Comparison of ENCODE assay signal across 7 mouse cellular contexts in the genomic region with DNA sequence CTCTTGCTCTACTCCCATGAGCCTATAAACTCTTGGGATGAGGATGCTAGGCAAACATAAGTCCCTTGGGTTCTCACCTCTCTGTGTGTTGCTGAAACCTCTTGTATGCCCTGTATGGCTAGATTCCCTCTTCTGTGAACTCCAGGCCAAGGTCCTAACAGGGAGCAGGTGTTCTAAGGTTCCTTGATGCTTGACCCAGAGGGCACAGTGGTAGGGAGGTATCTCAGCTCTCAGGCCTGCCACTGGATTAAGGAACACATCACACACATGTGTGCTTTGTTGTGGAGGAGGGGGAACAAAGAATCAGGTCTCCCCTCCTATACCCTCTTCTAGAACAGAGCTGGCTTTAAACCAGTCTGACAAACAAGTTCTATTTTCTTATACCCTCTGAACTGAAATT. TPM values are rescaled to one million over a fixed set of nuclear protein-coding genes. Genes with fewer than 3 reads are reported as not detected.
DNase-seq lines count a peak whose midpoint lies in the region; ATAC-seq lines count a peak whose summit lies in the region.

A gene (minus strand): TSS at position 101 of the 400 bp plus-strand sequence.

- no peak within 1 kb of the TSS for H3K4me2 ChIP-seq in neural tube, embryonic 11.5 days (ENCODE audit: low read depth)
- no peak within 1 kb of the TSS for H3K4me2 ChIP-seq in embryonic facial prominence, embryonic 15.5 days (replicated peaks)
- no peak within 1 kb of the TSS for H3K4me2 ChIP-seq in hindbrain, embryonic 14.5 days (replicated peaks)
- H3K4me2 ChIP-seq in midbrain, embryonic 13.5 days (replicated peaks), result no peak within 1 kb of the TSS

- H3K36me3 ChIP-seq in neural tube, embryonic 11.5 days (ENCODE audit: control insufficient read depth, insufficient read depth, low read length), result no peaks in the 10 kb centered on the region
- H3K36me3 ChIP-seq in embryonic facial prominence, embryonic 15.5 days, result no peaks in the 10 kb centered on the region
- no peaks in the 10 kb centered on the region for H3K36me3 ChIP-seq in hindbrain, embryonic 14.5 days (replicated peaks; ENCODE audit: control insufficient read depth, insufficient read depth)
- H3K36me3 ChIP-seq in midbrain, embryonic 13.5 days, result no peaks in the 10 kb centered on the region

- ATAC-seq in neural tube, embryonic 11.5 days (ENCODE audit: insufficient read depth, low FRiP score, low TSS enrichment), result no peak
- ATAC-seq in embryonic facial prominence, embryonic 15.5 days (ENCODE audit: insufficient number of reproducible peaks, low FRiP score, low TSS enrichment, low read depth), result no peak
- no peak for ATAC-seq in hindbrain, embryonic 14.5 days (ENCODE audit: low FRiP score)
- no peak for ATAC-seq in midbrain, embryonic 13.5 days
- no peak for ATAC-seq in erythroblast, adult 5-6 weeks (replicated peaks; ENCODE audit: low FRiP score, poor library complexity, severe bottlenecking)

- peaks cover 12% of the 10 kb centered on the region for H3K4me1 ChIP-seq in neural tube, embryonic 11.5 days (ENCODE audit: control insufficient read depth, insufficient read depth, low read length)
- H3K4me1 ChIP-seq in embryonic facial prominence, embryonic 15.5 days, result peaks cover 15% of the 10 kb centered on the region
- H3K4me1 ChIP-seq in hindbrain, embryonic 14.5 days (replicated peaks; ENCODE audit: control insufficient read depth, insufficient read depth, low read length), result peaks cover 16% of the 10 kb centered on the region
- peaks cover 22% of the 10 kb centered on the region for H3K4me1 ChIP-seq in midbrain, embryonic 13.5 days (replicated peaks)

- H3K27me3 ChIP-seq in neural tube, embryonic 11.5 days (ENCODE audit: control insufficient read depth, insufficient read depth, low read length), result no peaks in the 10 kb centered on the region
- 0 out of 2 replicates have a peak, but pooled peaks cover 3% of the 10 kb centered on the region for H3K27me3 ChIP-seq in embryonic facial prominence, embryonic 15.5 days
- H3K27me3 ChIP-seq in hindbrain, embryonic 14.5 days (ENCODE audit: control insufficient read depth, insufficient read depth, low read length), result no peaks in the 10 kb centered on the region
- no peaks in the 10 kb centered on the region; the same call in 1 of the 2 replicates for H3K27me3 ChIP-seq in midbrain, embryonic 13.5 days

- no peak within 1 kb of the TSS for H3K4me3 ChIP-seq in neural tube, embryonic 11.5 days (ENCODE audit: low read depth, low read length)
- H3K4me3 ChIP-seq in embryonic facial prominence, embryonic 15.5 days (replicated peaks), result no peak within 1 kb of the TSS
- H3K4me3 ChIP-seq in hindbrain, embryonic 14.5 days (replicated peaks; ENCODE audit: low read length), result no peak within 1 kb of the TSS
- no peak within 1 kb of the TSS for H3K4me3 ChIP-seq in midbrain, embryonic 13.5 days (replicated peaks)

- H3K9me3 ChIP-seq in neural tube, embryonic 11.5 days (ENCODE audit: control insufficient read depth, low read length), result no peaks in the 10 kb centered on the region
- H3K9me3 ChIP-seq in embryonic facial prominence, embryonic 15.5 days (replicated peaks), result no peaks in the 10 kb centered on the region
- no peaks in the 10 kb centered on the region for H3K9me3 ChIP-seq in hindbrain, embryonic 14.5 days (ENCODE audit: control insufficient read depth, low read length)
- no peaks in the 10 kb centered on the region for H3K9me3 ChIP-seq in midbrain, embryonic 13.5 days

- H3K9ac ChIP-seq in neural tube, embryonic 11.5 days (ENCODE audit: low read length), result no peak within 1 kb of the TSS
- no peak within 1 kb of the TSS for H3K9ac ChIP-seq in embryonic facial prominence, embryonic 15.5 days
- H3K9ac ChIP-seq in hindbrain, embryonic 14.5 days, result no peak within 1 kb of the TSS
- no peak within 1 kb of the TSS for H3K9ac ChIP-seq in midbrain, embryonic 13.5 days (replicated peaks)

- no peak for DNase-seq in neural tube, embryonic 11.5 days (ENCODE audit: low spot score)
- DNase-seq in neural tube, embryonic 10.5 days (ENCODE audit: extremely low spot score, low spot score), result no peak
- DNase-seq in hindbrain, embryonic 14.5 days (ENCODE audit: low spot score), result no peak
- no peak for DNase-seq in ovary, adult 18-20 months (ENCODE audit: low spot score)

- no peak within 1 kb of the TSS for H3K27ac ChIP-seq in neural tube, embryonic 11.5 days (ENCODE audit: low read depth, low read length)
- no peak within 1 kb of the TSS for H3K27ac ChIP-seq in embryonic facial prominence, embryonic 15.5 days (replicated peaks)
- H3K27ac ChIP-seq in hindbrain, embryonic 14.5 days, result no peak within 1 kb of the TSS
- H3K27ac ChIP-seq in midbrain, embryonic 13.5 days, result no peak within 1 kb of the TSS

RNA-seq across cellular contexts. Expression of the gene that starts here (rescaled TPM):
- 68.6 and 70.8 TPM in 2 replicates for polyA plus RNA-seq in neural tube, embryonic 11.5 days (2014; fragmentation: Nextera tagmentation; extraction: Ambion mirVana)
- 73.3 and 77.6 TPM in 2 replicates for polyA plus RNA-seq in embryonic facial prominence, embryonic 15.5 days (2015; fragmentation: Nextera tagmentation; extraction: Ambion mirVana)
- polyA plus RNA-seq in hindbrain, embryonic 14.5 days (2014; fragmentation: Nextera tagmentation; extraction: Ambion mirVana), result 64.6 and 67.8 TPM in 2 replicates
- polyA plus RNA-seq in midbrain, embryonic 13.5 days (2015; fragmentation: Nextera tagmentation; extraction: Ambion mirVana), result 84.8 and 91.6 TPM in 2 replicates
- total RNA-seq in erythroblast, adult 5-6 weeks (2015; ENCODE audit: low replicate concordance), result 4.2 TPM in 1 of 2 replicates, not detected in the other
- total RNA-seq in erythroblast, adult 5-6 weeks (2017; ENCODE audit: low replicate concordance), result 0.68 and 1.7 TPM in 2 replicates
